In the genomic region with DNA sequence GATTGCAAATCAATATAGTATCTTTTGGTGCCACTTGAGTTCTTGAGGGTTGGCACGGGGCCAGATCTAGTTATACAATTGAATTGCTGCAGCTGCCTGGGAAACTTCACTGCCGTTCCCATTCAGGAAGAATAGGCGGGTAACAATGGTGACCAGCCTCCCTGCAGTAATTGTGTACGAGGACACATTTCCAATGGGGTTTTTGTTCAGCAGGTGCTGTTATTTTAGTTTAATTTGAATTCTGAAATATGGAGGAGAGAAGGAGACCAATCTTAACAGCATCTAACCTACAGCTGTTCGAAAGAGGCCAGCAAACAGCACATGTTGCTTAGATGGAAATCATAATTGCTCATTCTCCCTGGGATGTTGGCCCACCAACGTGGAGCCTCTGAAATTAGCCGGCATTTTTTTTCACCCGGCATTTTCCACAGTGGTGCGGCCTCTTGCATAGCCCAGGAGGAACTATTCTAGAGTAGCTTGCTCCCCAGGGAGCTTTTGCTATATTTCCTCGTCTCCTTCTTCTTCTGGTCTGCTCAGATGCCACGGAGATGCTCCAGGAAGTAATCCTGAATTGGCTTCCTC, we compare ENCODE assay signal across 14 mouse cellular contexts.
DNase-seq lines count a peak whose midpoint lies in the region; ATAC-seq and TF ChIP-seq lines count a peak whose summit lies in the region.
"Had no signal": no experiment of that assay in that cellular context is flagged by ENCODE, and none has a peak within 500 bp of the region (broad histone marks: within the 10 kb centered on the region; RNA-seq: fewer than 3 reads in every experiment).

No protein-coding gene starts in this region.

- 22% methylated on average over 11 of the region's 11 CpGs for WGBS in neural tube, embryonic 12.5 days
- 3% methylated on average over 11 of the region's 11 CpGs for WGBS in forebrain, embryonic 15.5 days
- WGBS in midbrain, postnatal 0 days = 24% methylated on average over 11 of the region's 11 CpGs
- 64% methylated on average over 11 of the region's 11 CpGs for WGBS in stomach, postnatal 0 days

- H3K9ac ChIP-seq in neural tube, embryonic 12.5 days = no peak overlapping the region
- H3K9ac ChIP-seq in forebrain, embryonic 15.5 days (replicated peaks) = no peak overlapping the region
- H3K9ac ChIP-seq in midbrain, postnatal 0 days (replicated peaks; ENCODE audit: low read length, poor library complexity, severe bottlenecking) = no peak overlapping the region
- H3K9ac ChIP-seq in stomach, postnatal 0 days (ENCODE audit: low read length) = no peak overlapping the region
- H3K9ac ChIP-seq: limb, embryonic 13.5 days; lung, embryonic 15.5 days had no signal

- no peaks in the 10 kb centered on the region for H3K9me3 ChIP-seq in neural tube, embryonic 12.5 days
- H3K9me3 ChIP-seq in forebrain, embryonic 15.5 days = no peaks in the 10 kb centered on the region
- H3K9me3 ChIP-seq in midbrain, postnatal 0 days (ENCODE audit: low read length) = no peaks in the 10 kb centered on the region
- H3K9me3 ChIP-seq in stomach, postnatal 0 days (ENCODE audit: control insufficient read depth, low read length) = no peaks in the 10 kb centered on the region
- H3K9me3 ChIP-seq: limb, embryonic 13.5 days; lung, embryonic 15.5 days had no signal

- peak; percentile 72 for DNase-seq in embryo, embryonic 11 days
- no peak for DNase-seq in embryo, embryonic 10 days (ENCODE audit: low spot score)
- DNase-seq in neural tube, embryonic 10.5 days (ENCODE audit: extremely low spot score, low spot score) = no peak
- DNase-seq in midbrain, postnatal 0 days (ENCODE audit: low spot score) = peak; percentile 46
- no peak for DNase-seq in adrenal gland, adult 2 months
- DNase-seq in stomach, postnatal 0 days (ENCODE audit: low spot score) = no peak
- DNase-seq: heart, adult 18-20 months; heart, postnatal 36 days; kidney, adult 2 months; thymus, postnatal 4 days had no signal

- peak; percentile 55 for ATAC-seq in neural tube, embryonic 12.5 days (ENCODE audit: low FRiP score, low read depth)
- peak; percentile 67 for ATAC-seq in forebrain, embryonic 15.5 days (replicated peaks)
- no peak for ATAC-seq in midbrain, postnatal 0 days (ENCODE audit: low FRiP score)
- no peak for ATAC-seq in stomach, postnatal 0 days (ENCODE audit: low FRiP score, low TSS enrichment)

- no peaks in the 10 kb centered on the region for H3K36me3 ChIP-seq in neural tube, embryonic 12.5 days
- H3K36me3 ChIP-seq in forebrain, embryonic 15.5 days = no peaks in the 10 kb centered on the region
- H3K36me3 ChIP-seq in midbrain, postnatal 0 days (ENCODE audit: insufficient read depth, low read length) = no peaks in the 10 kb centered on the region
- H3K36me3 ChIP-seq in stomach, postnatal 0 days (ENCODE audit: control insufficient read depth, insufficient read depth, low read length) = no peaks in the 10 kb centered on the region
- H3K36me3 ChIP-seq: limb, embryonic 13.5 days; lung, embryonic 15.5 days had no signal

- H3K27me3 ChIP-seq in neural tube, embryonic 12.5 days (replicated peaks) = 0 out of 2 replicates have a peak, but pooled peaks cover 2% of the 10 kb centered on the region
- H3K27me3 ChIP-seq in forebrain, embryonic 15.5 days = no peaks in the 10 kb centered on the region
- no peaks in the 10 kb centered on the region for H3K27me3 ChIP-seq in midbrain, postnatal 0 days (ENCODE audit: insufficient read depth, low read length)
- H3K27me3 ChIP-seq in stomach, postnatal 0 days (ENCODE audit: control insufficient read depth, insufficient read depth, low read length) = no peaks in the 10 kb centered on the region
- H3K27me3 ChIP-seq: limb, embryonic 13.5 days; lung, embryonic 15.5 days had no signal

- H3K4me3 ChIP-seq in neural tube, embryonic 12.5 days = no peak overlapping the region
- no peak overlapping the region for H3K4me3 ChIP-seq in forebrain, embryonic 15.5 days
- no peak overlapping the region for H3K4me3 ChIP-seq in midbrain, postnatal 0 days (ENCODE audit: low read depth, low read length)
- no peak overlapping the region for H3K4me3 ChIP-seq in stomach, postnatal 0 days (ENCODE audit: low read depth, low read length)
- H3K4me3 ChIP-seq: limb, embryonic 13.5 days; lung, embryonic 15.5 days had no signal

- no peak overlapping the region; the same call in 1 of the 2 replicates for H3K4me2 ChIP-seq in neural tube, embryonic 12.5 days (replicated peaks)
- H3K4me2 ChIP-seq in forebrain, embryonic 15.5 days (replicated peaks) = peak overlapping the region; percentile 13; the same call in 1 of the 2 replicates
- no peak overlapping the region for H3K4me2 ChIP-seq in midbrain, postnatal 0 days (ENCODE audit: low read depth, low read length, poor library complexity, severe bottlenecking)
- no peak overlapping the region for H3K4me2 ChIP-seq in stomach, postnatal 0 days (replicated peaks; ENCODE audit: low read depth)
- H3K4me2 ChIP-seq: limb, embryonic 13.5 days; lung, embryonic 15.5 days had no signal

- no peak overlapping the region for H3K27ac ChIP-seq in neural tube, embryonic 12.5 days
- H3K27ac ChIP-seq in forebrain, embryonic 15.5 days (replicated peaks) = peak overlapping the region; percentile 68
- no peak overlapping the region for H3K27ac ChIP-seq in midbrain, postnatal 0 days (ENCODE audit: low read depth, low read length)
- H3K27ac ChIP-seq in stomach, postnatal 0 days (replicated peaks) = no peak overlapping the region
- H3K27ac ChIP-seq: limb, embryonic 13.5 days; lung, embryonic 15.5 days had no signal

- no peak for TF ChIP-seq CTCF in midbrain, postnatal 0 days (IDR thresholded peaks at IDR 0.05)
- TF ChIP-seq CTCF in stomach, postnatal 0 days (IDR thresholded peaks at IDR 0.05; ENCODE audit: low read depth) = no peak

- peaks cover 24% of the 10 kb centered on the region for H3K4me1 ChIP-seq in neural tube, embryonic 12.5 days
- H3K4me1 ChIP-seq in forebrain, embryonic 15.5 days = peaks cover 28% of the 10 kb centered on the region
- H3K4me1 ChIP-seq in midbrain, postnatal 0 days (ENCODE audit: insufficient read depth, low read length) = peaks cover 7% of the 10 kb centered on the region; the same call in 1 of the 2 replicates
- no peaks in the 10 kb centered on the region for H3K4me1 ChIP-seq in stomach, postnatal 0 days (replicated peaks; ENCODE audit: control insufficient read depth, insufficient read depth)
- H3K4me1 ChIP-seq: limb, embryonic 13.5 days; lung, embryonic 15.5 days had no signal

- TF ChIP-seq EP300 in stomach, postnatal 0 days (optimal IDR thresholded peaks at IDR 0.05) = no peak

Comparison
In these comparisons a context has a peak if more than half of its experiments do, and no peak if none do; other contexts are left out.
1. DNase-seq: peak in embryo, embryonic 11 days (single experiment) and midbrain, postnatal 0 days (single experiment); none in embryo, embryonic 10 days (single experiment), neural tube, embryonic 10.5 days (single experiment), adrenal gland, adult 2 months (single experiment) and stomach, postnatal 0 days (single experiment).
2. ATAC-seq: peak in neural tube, embryonic 12.5 days (single experiment) and forebrain, embryonic 15.5 days (single experiment); none in midbrain, postnatal 0 days (single experiment) and stomach, postnatal 0 days (single experiment).